Comparison of ENCODE assay signal across 12 mouse cellular contexts in genomic region chr2:168055910-168056665, GRCm38 (mm10). TPM values are rescaled to one million over a fixed set of nuclear protein-coding genes. Genes with fewer than 3 reads are reported as not detected.
A peak's percentile ranks its signal among the peaks of the same experiment; 100 is the strongest.
DNase-seq lines count a peak whose midpoint lies in the region; ATAC-seq and TF ChIP-seq lines count a peak whose summit lies in the region.
"Had no signal": no experiment of that assay in that cellular context is flagged by ENCODE, and none has a peak within 500 bp of the region (broad histone marks: within the 10 kb centered on the region; RNA-seq: fewer than 3 reads in every experiment).

No protein-coding gene starts in this region.

- H3K27ac ChIP-seq in intestine, embryonic 14.5 days (ENCODE audit: low read depth), result peak overlapping the region; percentile 47; the same call in 1 of the 2 replicates
- H3K27ac ChIP-seq in intestine, postnatal 0 days (ENCODE audit: low read depth, low read length), result no peak overlapping the region
- H3K27ac ChIP-seq in neural tube, embryonic 11.5 days (ENCODE audit: low read depth, low read length), result no peak overlapping the region
- H3K27ac ChIP-seq in neural tube, embryonic 15.5 days (replicated peaks), result no peak overlapping the region
- H3K27ac ChIP-seq in embryonic facial prominence, embryonic 14.5 days (replicated peaks; ENCODE audit: low read depth, low read length), result peak overlapping the region; percentile 76
- H3K27ac ChIP-seq: layer of hippocampus, adult 2 months had no signal

- no peak for TF ChIP-seq CTCF in intestine, postnatal 0 days (IDR thresholded peaks at IDR 0.05; ENCODE audit: low read depth)

- H3K4me2 ChIP-seq in intestine, embryonic 14.5 days (ENCODE audit: low read length), result no peak overlapping the region
- no peak overlapping the region for H3K4me2 ChIP-seq in intestine, postnatal 0 days (replicated peaks; ENCODE audit: low read depth)
- no peak overlapping the region for H3K4me2 ChIP-seq in neural tube, embryonic 11.5 days (ENCODE audit: low read depth)
- no peak overlapping the region for H3K4me2 ChIP-seq in neural tube, embryonic 15.5 days
- H3K4me2 ChIP-seq in embryonic facial prominence, embryonic 14.5 days (ENCODE audit: low read depth, low read length), result peak overlapping the region; percentile 8; the same call in 1 of the 2 replicates

- peaks cover 16% of the 10 kb centered on the region for H3K4me1 ChIP-seq in intestine, embryonic 14.5 days (replicated peaks; ENCODE audit: control insufficient read depth, insufficient read depth, low read length)
- H3K4me1 ChIP-seq in intestine, postnatal 0 days (replicated peaks; ENCODE audit: control insufficient read depth, insufficient read depth, low read length), result no peaks in the 10 kb centered on the region
- no peaks in the 10 kb centered on the region for H3K4me1 ChIP-seq in neural tube, embryonic 11.5 days (ENCODE audit: control insufficient read depth, insufficient read depth, low read length)
- no peaks in the 10 kb centered on the region for H3K4me1 ChIP-seq in neural tube, embryonic 15.5 days
- peaks cover 14% of the 10 kb centered on the region; the same call in 1 of the 2 replicates for H3K4me1 ChIP-seq in embryonic facial prominence, embryonic 14.5 days (ENCODE audit: control insufficient read depth, insufficient read depth, low read length)

- no peaks in the 10 kb centered on the region for H3K36me3 ChIP-seq in intestine, embryonic 14.5 days (ENCODE audit: control insufficient read depth, insufficient read depth, low read length)
- H3K36me3 ChIP-seq in intestine, postnatal 0 days (ENCODE audit: control insufficient read depth, insufficient read depth), result no peaks in the 10 kb centered on the region
- no peaks in the 10 kb centered on the region for H3K36me3 ChIP-seq in neural tube, embryonic 11.5 days (ENCODE audit: control insufficient read depth, insufficient read depth, low read length)
- H3K36me3 ChIP-seq in neural tube, embryonic 15.5 days, result no peaks in the 10 kb centered on the region
- no peaks in the 10 kb centered on the region for H3K36me3 ChIP-seq in embryonic facial prominence, embryonic 14.5 days (ENCODE audit: control insufficient read depth, insufficient read depth, low read length)

- no peak overlapping the region for H3K4me3 ChIP-seq in intestine, embryonic 14.5 days (ENCODE audit: low read depth, low read length)
- no peak overlapping the region for H3K4me3 ChIP-seq in intestine, postnatal 0 days (ENCODE audit: low read depth, low read length)
- H3K4me3 ChIP-seq in neural tube, embryonic 11.5 days (ENCODE audit: low read depth, low read length), result no peak overlapping the region
- H3K4me3 ChIP-seq in neural tube, embryonic 15.5 days (replicated peaks), result no peak overlapping the region
- no peak overlapping the region for H3K4me3 ChIP-seq in embryonic facial prominence, embryonic 14.5 days (ENCODE audit: low read depth, low read length)
- H3K4me3 ChIP-seq: layer of hippocampus, adult 2 months; megakaryocyte, embryonic 14.5 days had no signal

- no peak for DNase-seq in intestine, embryonic 14.5 days (ENCODE audit: low spot score)
- DNase-seq in neural tube, embryonic 11.5 days (ENCODE audit: low spot score), result peak; percentile 38
- peak; percentile 71 for DNase-seq in embryonic facial prominence, embryonic 14.5 days (ENCODE audit: low spot score)
- DNase-seq in yolk sac, embryonic 10.5 days (ENCODE audit: low spot score), result peak; percentile 83
- DNase-seq in thymus, postnatal 0 days (ENCODE audit: low spot score), result no peak
- DNase-seq in left cerebral cortex, postnatal 14 days (ENCODE audit: low spot score in 2 of 2), result no peak
- DNase-seq: cerebellum, adult 8-10 months; right cerebral cortex, adult 18-20 months had no signal

- WGBS in intestine, embryonic 14.5 days, result 16% methylated on average over 14 of the region's 14 CpGs
- 42% methylated on average over 14 of the region's 14 CpGs for WGBS in intestine, postnatal 0 days
- 33% methylated on average over 14 of the region's 14 CpGs for WGBS in neural tube, embryonic 11.5 days
- WGBS in neural tube, embryonic 15.5 days, result 47% methylated on average over 14 of the region's 14 CpGs
- WGBS in embryonic facial prominence, embryonic 14.5 days, result 13% methylated on average over 14 of the region's 14 CpGs

- no peak overlapping the region for H3K9ac ChIP-seq in intestine, embryonic 14.5 days (ENCODE audit: low read length)
- no peak overlapping the region for H3K9ac ChIP-seq in intestine, postnatal 0 days (ENCODE audit: low read depth, low read length)
- no peak overlapping the region for H3K9ac ChIP-seq in neural tube, embryonic 11.5 days (ENCODE audit: low read length)
- H3K9ac ChIP-seq in neural tube, embryonic 15.5 days (replicated peaks), result no peak overlapping the region
- no peak overlapping the region for H3K9ac ChIP-seq in embryonic facial prominence, embryonic 14.5 days (ENCODE audit: low read depth, low read length)

- no peaks in the 10 kb centered on the region for H3K9me3 ChIP-seq in intestine, embryonic 14.5 days (ENCODE audit: control insufficient read depth, low read length)
- H3K9me3 ChIP-seq in intestine, postnatal 0 days (ENCODE audit: control insufficient read depth), result no peaks in the 10 kb centered on the region
- H3K9me3 ChIP-seq in neural tube, embryonic 11.5 days (ENCODE audit: control insufficient read depth, low read length), result no peaks in the 10 kb centered on the region
- no peaks in the 10 kb centered on the region for H3K9me3 ChIP-seq in neural tube, embryonic 15.5 days (replicated peaks)
- no peaks in the 10 kb centered on the region for H3K9me3 ChIP-seq in embryonic facial prominence, embryonic 14.5 days (ENCODE audit: control insufficient read depth, low read length)

- no peak; the same call in 1 of the 2 replicates for ATAC-seq in intestine, embryonic 14.5 days (replicated peaks; ENCODE audit: low FRiP score, low TSS enrichment, low read depth)
- ATAC-seq in intestine, postnatal 0 days, result no peak
- ATAC-seq in neural tube, embryonic 11.5 days (ENCODE audit: insufficient read depth, low FRiP score, low TSS enrichment), result no peak
- no peak for ATAC-seq in neural tube, embryonic 15.5 days (ENCODE audit: low FRiP score)
- peak; percentile 47 for ATAC-seq in embryonic facial prominence, embryonic 14.5 days (ENCODE audit: low read depth)

- intact Hi-C loops in left cerebral cortex, postnatal 14 days (cut with DNase I), result no loop called here

- H3K27me3 ChIP-seq in intestine, embryonic 14.5 days (replicated peaks; ENCODE audit: control insufficient read depth, insufficient read depth, low read length), result no peaks in the 10 kb centered on the region
- no peaks in the 10 kb centered on the region for H3K27me3 ChIP-seq in intestine, postnatal 0 days (replicated peaks; ENCODE audit: control insufficient read depth, insufficient read depth, low read length)
- peaks cover 6% of the 10 kb centered on the region for H3K27me3 ChIP-seq in neural tube, embryonic 11.5 days (ENCODE audit: control insufficient read depth, insufficient read depth, low read length)
- peaks cover 14% of the 10 kb centered on the region for H3K27me3 ChIP-seq in neural tube, embryonic 15.5 days (replicated peaks)
- H3K27me3 ChIP-seq in embryonic facial prominence, embryonic 14.5 days (replicated peaks; ENCODE audit: control insufficient read depth, insufficient read depth, low read length), result 0 out of 2 replicates have a peak, but pooled peaks cover 4% of the 10 kb centered on the region

RNA-seq across cellular contexts. Expression of gene Pard6b, which starts 24.7 kb away (rescaled TPM):
- polyA plus RNA-seq in intestine, embryonic 14.5 days (2014; fragmentation: Nextera tagmentation; extraction: Ambion mirVana), result 20.0 and 21.6 TPM in 2 replicates
- 13.8 and 17.3 TPM in 2 replicates for polyA plus RNA-seq in intestine, postnatal 0 days (2015; fragmentation: Nextera tagmentation; extraction: Ambion mirVana)
- polyA plus RNA-seq in neural tube, embryonic 11.5 days (2014; fragmentation: Nextera tagmentation; extraction: Ambion mirVana), result 6.7 and 7.8 TPM in 2 replicates
- 6.6 and 6.8 TPM in 2 replicates for polyA plus RNA-seq in neural tube, embryonic 15.5 days (2015; fragmentation: Nextera tagmentation; extraction: Ambion mirVana)
- 2.9 and 3.0 TPM in 2 replicates for polyA plus RNA-seq in embryonic facial prominence, embryonic 14.5 days (2014; fragmentation: Nextera tagmentation; extraction: Ambion mirVana)
- 3.1 and 3.4 TPM in 2 replicates for polyA plus RNA-seq in thymus, postnatal 0 days (2015; fragmentation: Nextera tagmentation; extraction: Ambion mirVana)
- total RNA-seq in left cerebral cortex, postnatal 14 days (2021), result 1 to 10 TPM; 4.9 to 5.4 TPM

RNA-seq across cellular contexts. Expression of gene Ripor3, which starts 45.7 kb away (rescaled TPM):
- polyA plus RNA-seq in intestine, embryonic 14.5 days (2014; fragmentation: Nextera tagmentation; extraction: Ambion mirVana), result 3.8 and 4.8 TPM in 2 replicates
- polyA plus RNA-seq in intestine, postnatal 0 days (2015; fragmentation: Nextera tagmentation; extraction: Ambion mirVana), result 1.5 and 1.6 TPM in 2 replicates
- 0.12 and 0.43 TPM in 2 replicates for polyA plus RNA-seq in neural tube, embryonic 11.5 days (2014; fragmentation: Nextera tagmentation; extraction: Ambion mirVana)
- 0.47 and 0.66 TPM in 2 replicates for polyA plus RNA-seq in neural tube, embryonic 15.5 days (2015; fragmentation: Nextera tagmentation; extraction: Ambion mirVana)
- polyA plus RNA-seq in embryonic facial prominence, embryonic 14.5 days (2014; fragmentation: Nextera tagmentation; extraction: Ambion mirVana), result 4.1 and 5.9 TPM in 2 replicates
- polyA plus RNA-seq in thymus, postnatal 0 days (2015; fragmentation: Nextera tagmentation; extraction: Ambion mirVana), result 0.18 and 0.30 TPM in 2 replicates
- 1 to 10 TPM in 1 of 2 experiments, under 1 TPM in 1; 0.42 to 1.5 TPM for total RNA-seq in left cerebral cortex, postnatal 14 days (2021)

Comparison
In these comparisons a context has a peak if more than half of its experiments do, and no peak if none do; other contexts are left out.
1. H3K27ac ChIP-seq: peak in intestine, embryonic 14.5 days (single experiment) and embryonic facial prominence, embryonic 14.5 days (single experiment); none in intestine, postnatal 0 days (single experiment), neural tube, embryonic 11.5 days (single experiment) and neural tube, embryonic 15.5 days (single experiment).
2. DNase-seq: peak in neural tube, embryonic 11.5 days (single experiment), embryonic facial prominence, embryonic 14.5 days (single experiment) and yolk sac, embryonic 10.5 days (single experiment); none in intestine, embryonic 14.5 days (single experiment), thymus, postnatal 0 days (single experiment) and left cerebral cortex, postnatal 14 days (0 of 2).